Mouse (Mus musculus) thymus, adult 2 months (tissue): Measurements from ENCODE around the gene Coro1a. TPM values are rescaled to one million over a fixed set of nuclear protein-coding genes. Genes with fewer than 3 reads are reported as not detected.

Experiments
- DNase-seq: peaks from one replicate; pipeline ENCODE4 v3.0.0; 2021
- H3K27ac ChIP-seq: fragments of 200-500 bp; 2 replicates; pipeline ENCODE4 v1.5.1; 2012; ENCODE audit warnings: low read length, control low read depth; ENCODE audit not compliant: control insufficient read depth, insufficient read depth
- H3K27me3 ChIP-seq: fragments of 200-500 bp; 2 replicates; pipeline ENCODE4 v1.6.1; 2012; ENCODE audit warnings: mild to moderate bottlenecking, low read length, moderate library complexity, mixed read lengths; ENCODE audit not compliant: control insufficient read depth, insufficient read depth
- H3K36me3 ChIP-seq: fragments of 200-500 bp; 2 replicates; pipeline ENCODE4 v1.6.1; 2012; ENCODE audit warnings: mild to moderate bottlenecking, low read length, moderate library complexity; ENCODE audit not compliant: control insufficient read depth, insufficient read depth
- H3K4me1 ChIP-seq: fragments of 200-500 bp; replicated peaks from 2 replicates; pipeline ENCODE4 v1.6.1; 2012; ENCODE audit warnings: low read length; ENCODE audit not compliant: control insufficient read depth, insufficient read depth
- H3K4me3 ChIP-seq: fragments of 200-500 bp; 2 replicates; pipeline ENCODE4 v1.5.1; 2012; ENCODE audit warnings: mild to moderate bottlenecking, low read length, control low read depth, moderate library complexity; ENCODE audit not compliant: control insufficient read depth, insufficient read depth
- CTCF ChIP-seq: fragments of 200-500 bp; IDR thresholded peaks from 2 replicates; pipeline ENCODE4 v1.5.1; 2012; ENCODE audit warnings: mild to moderate bottlenecking, control low read depth, low read length, moderate library complexity, borderline replicate concordance; ENCODE audit not compliant: control insufficient read depth, poor library complexity, insufficient read depth; ENCODE audit errors: extremely low read depth
- POLR2A ChIP-seq: fragments of 200-500 bp; IDR thresholded peaks from 2 replicates; pipeline ENCODE4 v1.6.1; 2012; ENCODE audit warnings: mild to moderate bottlenecking, low read length, control low read depth, moderate library complexity; ENCODE audit not compliant: control insufficient read depth, poor library complexity, insufficient read depth; ENCODE audit errors: extremely low read depth
- WGBS: fragments of 180-500 bp; shearing (Covaris S2); methylation state at CpG from one replicate; pipeline ENCODE4 v1.1.7; 2018; 5-methylcytosine and 5-hydroxymethylcytosine counted together
- polyA plus RNA-seq: library from polyadenylated mRNA; depleted of rRNA; stranded (reverse); fragments of >200 nt; gene quantifications from 2 replicates; pipeline ENCODE4 v1.2.3, GENCODE M21; 2012

Gene Coro1a
- polyA plus RNA-seq, 1 experiment: 2,939 TPM

GRCm38 (mm10) chr7:126725667-126726066 lies 18.1 kb upstream of the Coro1a start:
- DNase-seq: no peak
- no peak overlapping the region for H3K27ac ChIP-seq
- no peak for TF ChIP-seq CTCF
- no peak overlapping the region for H3K4me3 ChIP-seq
- WGBS: 52% methylated on average over 5 of the region's 5 CpGs
- H3K36me3 ChIP-seq: no peaks in the 10 kb centered on the region
- H3K4me1 ChIP-seq: peaks cover 2% of the 10 kb centered on the region
- H3K27me3 ChIP-seq: no peaks in the 10 kb centered on the region

- Histone ChIP-seq H3K27me3 (no peaks in the 10 kb centered on the region), H3K36me3 (no peaks in the 10 kb centered on the region), H3K4me1 (no peaks in the 10 kb centered on the region), H3K4me3 (no peak overlapping the region), H3K27ac (no peak overlapping the region)
- 20% methylated on average over 3 of the region's 3 CpGs for WGBS
- no peak for DNase-seq
- TF ChIP-seq CTCF (no peak), POLR2A (no peak)
These were observed 17.5 kb upstream of the Coro1a start for GRCm38 (mm10) chr7:126725077-126725476.

GRCm38 (mm10) chr7:126721635-126722034 lies 14.0 kb upstream of the Coro1a start:
- no peaks in the 10 kb centered on the region for H3K27me3 ChIP-seq
- no peaks in the 10 kb centered on the region for H3K36me3 ChIP-seq
- H3K4me3 ChIP-seq: no peak overlapping the region
- 86% methylated on average over 13 of the region's 13 CpGs for WGBS
- H3K4me1 ChIP-seq: no peaks in the 10 kb centered on the region
- DNase-seq: no peak
- TF ChIP-seq POLR2A (no peak), CTCF (no peak)
- H3K27ac ChIP-seq: no peak overlapping the region

GRCm38 (mm10) chr7:126718787-126719337 lies 11.3 kb upstream of the Coro1a start:
- H3K4me1 ChIP-seq: peaks cover 3% of the 10 kb centered on the region
- TF ChIP-seq CTCF (peak; percentile 24; the same call in 1 of the 2 replicates), POLR2A (no peak)
- no peak overlapping the region for H3K4me3 ChIP-seq
- no peaks in the 10 kb centered on the region for H3K36me3 ChIP-seq
- no peaks in the 10 kb centered on the region for H3K27me3 ChIP-seq
- H3K27ac ChIP-seq: no peak overlapping the region
- 98% methylated on average over 5 of the region's 5 CpGs for WGBS
- peak; percentile 43 for DNase-seq

- Histone ChIP-seq H3K4me3 (no peak overlapping the region), H3K27me3 (no peaks in the 10 kb centered on the region), H3K4me1 (peaks cover 7% of the 10 kb centered on the region), H3K27ac (no peak overlapping the region), H3K36me3 (no peaks in the 10 kb centered on the region)
- no peak for DNase-seq
- whole genome bisulfite sequencing: 93% methylated on average over 3 of the region's 3 CpGs
- TF ChIP-seq CTCF: no peak
- TF ChIP-seq POLR2A: no peak
These were observed 10.0 kb upstream of the Coro1a start for GRCm38 (mm10) chr7:126717566-126717965.

- no peak for DNase-seq
- Histone ChIP-seq H3K27ac (no peak overlapping the region), H3K4me3 (no peak overlapping the region), H3K27me3 (no peaks in the 10 kb centered on the region), H3K4me1 (peaks cover 17% of the 10 kb centered on the region), H3K36me3 (no peaks in the 10 kb centered on the region)
- 92% methylated on average over 4 of the region's 4 CpGs for WGBS
- no peak for TF ChIP-seq CTCF
- TF ChIP-seq POLR2A: no peak
These were observed 8.1 kb upstream of the Coro1a start for GRCm38 (mm10) chr7:126715679-126716078.

GRCm38 (mm10) chr7:126711910-126712309 lies 4.3 kb upstream of the Coro1a start:
- no peak for TF ChIP-seq POLR2A
- no peak for TF ChIP-seq CTCF
- peak; percentile 52 for DNase-seq
- Histone ChIP-seq H3K36me3 (no peaks in the 10 kb centered on the region), H3K27ac (peak overlapping the region; percentile 73), H3K4me3 (no peak overlapping the region), H3K27me3 (no peaks in the 10 kb centered on the region), H3K4me1 (peaks cover 33% of the 10 kb centered on the region)
- WGBS: 54% methylated on average over 3 of the region's 3 CpGs
